Mouse (Mus musculus) liver, embryonic 16.5 days (tissue): Measurements from ENCODE around the gene Mrpl52. TPM values are rescaled to one million over a fixed set of nuclear protein-coding genes. Genes with fewer than 3 reads are reported as not detected.

ENCODE experiments used
- ATAC-seq: fragments of 200-750 bp; cut with Nextera tagmentation; 2 replicates; pipeline ENCODE4 v1.8.0; 2017; ENCODE audit warnings: low read depth, mild to moderate bottlenecking, moderate number of reproducible peaks, moderate library complexity
- H3K27ac ChIP-seq: fragments of 300-500 bp; sonication (generic); 2 replicates; pipeline ENCODE4 v1.5.1; 2014; ENCODE audit warnings: mild to moderate bottlenecking, low read length
- H3K27me3 ChIP-seq: fragments of 300-500 bp; sonication (generic); 2 replicates; pipeline ENCODE4 v1.6.1; 2014; ENCODE audit warnings: low read depth, low read length, mixed read lengths; ENCODE audit not compliant: control insufficient read depth, insufficient read depth
- H3K36me3 ChIP-seq: fragments of 300-500 bp; sonication (generic); 2 replicates; pipeline ENCODE4 v1.6.1; 2014; ENCODE audit warnings: mild to moderate bottlenecking; ENCODE audit not compliant: control insufficient read depth, insufficient read depth
- H3K4me1 ChIP-seq: fragments of 300-500 bp; sonication (generic); 2 replicates; pipeline ENCODE4 v1.6.1; 2014; ENCODE audit warnings: low read depth, low read length, mixed read lengths; ENCODE audit not compliant: control insufficient read depth
- H3K4me2 ChIP-seq: fragments of 300-500 bp; sonication (generic); 2 replicates; pipeline ENCODE4 v1.6.1; 2014; ENCODE audit warnings: low read depth, low read length, mixed read lengths
- H3K4me3 ChIP-seq: fragments of 300-500 bp; sonication (generic); 2 replicates; pipeline ENCODE4 v1.5.1; 2014; ENCODE audit warnings: low read depth, mild to moderate bottlenecking, low read length
- H3K9ac ChIP-seq: fragments of 300-500 bp; sonication (generic); 2 replicates; pipeline ENCODE4 v1.6.1; 2014; ENCODE audit warnings: low read depth, low read length
- H3K9me3 ChIP-seq: fragments of 300-500 bp; sonication (generic); replicated peaks from 2 replicates; pipeline ENCODE4 v1.6.1; 2016; ENCODE audit warnings: low read length; ENCODE audit not compliant: control insufficient read depth
- WGBS: fragments of 180-500 bp; shearing (Covaris S2); extraction: QIAGEN DNeasy Blood & Tissue Kit; methylation state at CpG from one replicate; pipeline ENCODE4 v1.1.7; 2014; ENCODE audit not compliant: insufficient replicate concordance; 5-methylcytosine and 5-hydroxymethylcytosine counted together
- polyA plus RNA-seq: library from polyadenylated mRNA; unstranded; fragments of >200 nt; fragmentation: Nextera tagmentation; extraction: Ambion mirVana; gene quantifications from 2 replicates; pipeline ENCODE4 v1.2.1, GENCODE M21; 2015

Gene Mrpl52
- polyA plus RNA-seq, 1 experiment from 2014 or later: 161 TPM

DNA sequence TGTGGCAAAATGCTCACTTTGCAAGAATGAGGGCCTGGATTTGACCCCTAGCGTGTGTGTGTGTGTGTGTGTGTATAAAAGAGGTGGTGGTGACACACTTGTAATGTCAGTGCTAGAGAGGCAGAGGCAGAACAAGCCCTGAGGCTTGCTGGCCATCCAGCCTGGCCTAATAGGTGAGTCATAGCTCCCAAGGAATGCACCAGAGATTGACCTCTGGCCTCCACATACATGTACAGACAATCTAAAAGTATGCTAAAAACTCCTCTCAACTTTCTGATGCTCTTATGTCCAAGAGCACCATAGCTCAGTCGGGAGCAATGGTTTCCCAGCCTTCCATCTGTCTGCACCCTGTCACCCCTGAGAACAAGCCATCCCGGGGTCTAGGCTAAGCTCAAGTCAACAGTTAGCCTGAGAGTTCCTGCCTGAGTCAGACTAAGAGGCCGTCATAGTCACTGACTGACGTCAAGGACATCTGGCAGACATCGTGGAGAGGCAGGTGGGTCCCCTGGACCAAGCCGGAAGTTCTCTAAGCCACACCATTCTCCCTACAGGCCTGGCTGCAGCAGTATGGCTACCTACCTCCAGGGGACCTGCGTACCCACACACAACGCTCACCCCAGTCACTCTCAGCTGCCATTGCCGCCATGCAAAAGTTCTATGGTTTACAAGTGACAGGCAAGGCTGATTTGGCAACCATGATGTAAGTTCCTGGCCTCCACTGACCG, 8.6 kb downstream of the Mrpl52 start:
- ATAC-seq: no peak
- Histone ChIP-seq H3K4me2 (no peak overlapping the region), H3K36me3 (peaks cover 2% of the 10 kb centered on the region; the same call in 1 of the 2 replicates), H3K4me3 (no peak overlapping the region), H3K9me3 (no peaks in the 10 kb centered on the region), H3K27ac (no peak overlapping the region), H3K9ac (no peak overlapping the region), H3K27me3 (peaks cover 37% of the 10 kb centered on the region), H3K4me1 (peaks cover 30% of the 10 kb centered on the region)
- WGBS: 67% methylated on average over 11 of the region's 11 CpGs

DNA sequence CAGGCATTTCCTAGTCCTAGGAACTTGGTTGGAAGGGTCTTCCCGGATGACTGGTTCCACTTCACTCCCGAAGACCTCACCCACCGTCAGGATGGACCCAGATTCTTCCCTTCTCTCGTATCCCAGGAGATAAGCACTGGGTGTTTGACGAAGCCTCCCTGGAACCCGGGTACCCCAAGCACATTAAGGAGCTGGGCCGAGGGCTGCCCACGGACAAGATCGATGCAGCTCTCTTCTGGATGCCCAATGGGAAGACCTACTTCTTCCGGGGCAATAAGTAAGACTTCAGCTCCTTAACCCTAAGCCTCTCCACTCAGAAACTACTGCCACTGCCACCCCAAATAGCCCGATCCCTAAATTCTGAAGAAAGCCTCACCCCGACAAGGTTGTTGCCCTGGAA, 12.4 kb downstream of the Mrpl52 start:
- Histone ChIP-seq H3K27me3 (peaks cover 4% of the 10 kb centered on the region; the same call in 1 of the 2 replicates), H3K9ac (no peak overlapping the region), H3K9me3 (no peaks in the 10 kb centered on the region), H3K4me3 (no peak overlapping the region), H3K4me1 (peaks cover 2% of the 10 kb centered on the region; the same call in 1 of the 2 replicates), H3K27ac (no peak overlapping the region), H3K36me3 (peaks cover 2% of the 10 kb centered on the region; the same call in 1 of the 2 replicates), H3K4me2 (no peak overlapping the region)
- WGBS: 75% methylated on average over 12 of the region's 12 CpGs
- no peak for ATAC-seq

- H3K9me3 ChIP-seq: no peaks in the 10 kb centered on the region
- no peak overlapping the region for H3K4me3 ChIP-seq
- H3K9ac ChIP-seq: no peak overlapping the region
- no peak overlapping the region for H3K27ac ChIP-seq
- H3K4me1 ChIP-seq: no peaks in the 10 kb centered on the region
- H3K4me2 ChIP-seq: no peak overlapping the region
- WGBS: 67% methylated on average over 7 of the region's 7 CpGs
- ATAC-seq: no peak
- H3K36me3 ChIP-seq: peaks cover 2% of the 10 kb centered on the region; the same call in 1 of the 2 replicates
- H3K27me3 ChIP-seq: no peaks in the 10 kb centered on the region
Observed at GRCm38 (mm10) chr14:54439610-54440009, 12.9 kb downstream of the Mrpl52 start.

GRCm38 (mm10) chr14:54440538-54440937, 13.8 kb downstream of the Mrpl52 start:
- WGBS: 72% methylated on average over 14 of the region's 14 CpGs
- no peak overlapping the region for H3K4me2 ChIP-seq
- H3K4me1 ChIP-seq: peaks cover 3% of the 10 kb centered on the region; the same call in 1 of the 2 replicates
- no peaks in the 10 kb centered on the region for H3K9me3 ChIP-seq
- H3K27ac ChIP-seq: no peak overlapping the region
- H3K4me3 ChIP-seq: no peak overlapping the region
- no peak for ATAC-seq
- H3K27me3 ChIP-seq: no peaks in the 10 kb centered on the region
- peaks cover 2% of the 10 kb centered on the region; the same call in 1 of the 2 replicates for H3K36me3 ChIP-seq
- H3K9ac ChIP-seq: no peak overlapping the region

DNA sequence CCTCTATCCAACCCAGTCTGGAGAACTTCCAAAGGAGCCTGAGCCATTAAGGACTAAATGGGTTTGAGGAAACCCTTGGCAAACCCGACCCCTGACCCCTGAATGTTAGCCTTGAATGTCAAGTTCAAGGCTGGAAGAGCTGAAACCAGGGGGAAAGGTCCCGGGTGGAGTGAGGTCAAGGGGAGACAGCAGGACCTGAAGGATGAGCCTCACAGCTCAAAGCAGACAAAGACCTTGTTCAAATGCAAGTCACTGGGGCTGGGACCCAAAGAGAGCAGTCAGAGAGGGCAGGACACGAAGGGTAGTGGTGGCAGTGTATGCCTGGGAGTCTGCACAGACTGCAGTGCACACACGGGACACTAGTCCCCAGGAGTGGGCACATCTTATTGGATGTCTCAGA, 14.7 kb downstream of the Mrpl52 start:
- no peak overlapping the region for H3K4me2 ChIP-seq
- H3K36me3 ChIP-seq: peaks cover 2% of the 10 kb centered on the region; the same call in 1 of the 2 replicates
- no peak for ATAC-seq
- no peaks in the 10 kb centered on the region for H3K27me3 ChIP-seq
- 61% methylated on average over 4 of the region's 4 CpGs for WGBS
- H3K9ac ChIP-seq: no peak overlapping the region
- no peak overlapping the region for H3K4me3 ChIP-seq
- H3K9me3 ChIP-seq: no peaks in the 10 kb centered on the region
- H3K4me1 ChIP-seq: peaks cover 5% of the 10 kb centered on the region; the same call in 1 of the 2 replicates
- no peak overlapping the region for H3K27ac ChIP-seq

DNA sequence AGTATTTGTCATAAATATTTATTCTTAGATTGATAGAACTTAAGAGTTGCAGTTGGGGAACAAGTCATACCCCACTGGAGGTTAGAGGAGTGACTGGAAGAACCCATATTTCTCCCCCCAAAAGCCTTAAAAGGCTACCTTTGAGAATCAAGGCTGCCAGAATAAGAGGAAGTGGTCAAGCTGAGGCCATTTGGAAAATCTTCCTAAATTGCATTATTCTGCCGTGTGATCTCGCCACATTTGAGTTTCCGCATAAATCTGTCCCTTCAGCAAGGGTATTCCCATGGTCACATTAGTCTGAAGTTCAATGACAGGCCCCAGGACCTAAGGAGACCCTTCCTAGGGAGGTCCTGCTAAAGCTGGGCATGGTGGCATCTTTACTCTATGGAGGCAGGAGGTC, 15.8 kb downstream of the Mrpl52 start:
- Histone ChIP-seq H3K9me3 (no peaks in the 10 kb centered on the region), H3K4me1 (peaks cover 5% of the 10 kb centered on the region; the same call in 1 of the 2 replicates), H3K9ac (no peak overlapping the region), H3K4me2 (no peak overlapping the region), H3K27ac (no peak overlapping the region), H3K27me3 (no peaks in the 10 kb centered on the region), H3K4me3 (no peak overlapping the region), H3K36me3 (peaks cover 2% of the 10 kb centered on the region; the same call in 1 of the 2 replicates)
- WGBS: 52% methylated on average over 3 of the region's 3 CpGs
- no peak for ATAC-seq

GRCm38 (mm10) chr14:54443196-54443595, 16.5 kb downstream of the Mrpl52 start:
- WGBS: 46% methylated on average over 3 of the region's 3 CpGs
- H3K27ac ChIP-seq: no peak overlapping the region
- peak; percentile 49; the same call in 1 of the 2 replicates for ATAC-seq

DNA sequence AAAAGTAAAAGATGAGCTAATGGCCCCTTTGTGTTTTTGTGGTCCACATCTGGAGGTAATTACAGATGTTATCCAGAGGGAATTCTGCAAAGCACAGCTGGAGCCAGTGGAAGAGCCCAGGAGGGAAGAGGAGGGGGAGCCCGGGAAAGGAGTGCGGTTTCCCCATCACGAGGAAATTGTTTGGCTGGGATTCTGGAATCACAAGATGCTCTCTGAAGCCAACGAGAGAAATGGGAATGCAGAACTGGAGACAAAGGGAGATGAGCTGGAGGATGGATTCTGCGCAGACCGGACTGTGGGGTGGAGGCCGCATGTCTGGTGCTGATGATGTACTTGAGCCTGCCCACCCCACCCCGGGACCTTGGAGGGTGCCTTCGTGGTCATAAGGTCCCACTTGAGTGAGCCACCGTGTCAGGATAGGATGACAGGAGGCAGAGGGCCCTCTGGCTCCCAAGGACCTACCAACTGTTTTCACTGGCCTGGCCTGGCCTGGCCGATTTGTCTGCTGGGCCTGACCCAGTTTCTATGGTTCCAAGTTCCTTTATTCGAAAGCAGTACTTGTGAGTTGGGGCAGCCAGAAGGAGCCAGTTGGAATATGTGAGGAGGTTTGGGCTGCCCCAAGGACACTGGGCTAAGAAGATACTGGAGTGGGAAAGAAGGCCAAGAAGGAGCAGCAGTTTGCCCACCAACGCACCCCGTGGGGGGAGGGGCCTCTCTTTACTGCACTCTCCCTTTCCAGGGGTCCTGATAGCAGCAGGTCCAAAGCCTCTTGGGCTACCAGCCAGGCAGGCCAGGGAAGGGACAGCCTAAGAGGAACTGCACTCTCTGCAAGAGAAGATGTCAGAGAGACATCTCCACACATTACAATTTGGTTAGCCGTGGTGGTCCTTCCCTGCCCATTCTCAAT, 17.3 kb downstream of the Mrpl52 start:
- Histone ChIP-seq H3K9ac (no peak overlapping the region), H3K36me3 (peaks cover under 1% of the 10 kb centered on the region; the same call in 1 of the 2 replicates), H3K4me3 (no peak overlapping the region), H3K27ac (no peak overlapping the region), H3K4me1 (peaks cover 8% of the 10 kb centered on the region), H3K27me3 (no peaks in the 10 kb centered on the region), H3K9me3 (no peaks in the 10 kb centered on the region), H3K4me2 (no peak overlapping the region)
- 67% methylated on average over 15 of the region's 15 CpGs for WGBS
- ATAC-seq: no peak

More at GRCm38 (mm10) chr14:54443196-54443595, 16.5 kb downstream of the Mrpl52 start:
- no peaks in the 10 kb centered on the region for H3K27me3 ChIP-seq
- H3K4me3 ChIP-seq: no peak overlapping the region
- H3K36me3 ChIP-seq: peaks cover 2% of the 10 kb centered on the region; the same call in 1 of the 2 replicates
- no peak overlapping the region for H3K4me2 ChIP-seq
- peaks cover 5% of the 10 kb centered on the region; the same call in 1 of the 2 replicates for H3K4me1 ChIP-seq
- H3K9ac ChIP-seq: no peak overlapping the region
- no peaks in the 10 kb centered on the region for H3K9me3 ChIP-seq
